Mouse (Mus musculus) small intestine, adult 2 months (tissue): ENCODE measurements around the gene Mamstr.

Experiments
- CTCF ChIP-seq: fragments of 200-500 bp; IDR thresholded peaks from 2 replicates; pipeline ENCODE4 v1.5.1; 2012; ENCODE audit warnings: low read depth, mild to moderate bottlenecking, control low read depth, inconsistent platforms, low read length, moderate library complexity, mixed read lengths; ENCODE audit not compliant: insufficient replicate concordance, insufficient read length; ENCODE audit errors: extremely low read depth
- POLR2A ChIP-seq: fragments of 200-500 bp; IDR thresholded peaks from 2 replicates; pipeline ENCODE4 v1.6.1; 2012; ENCODE audit warnings: low read depth, mild to moderate bottlenecking, control low read depth, inconsistent platforms, low read length, moderate library complexity

DNA sequence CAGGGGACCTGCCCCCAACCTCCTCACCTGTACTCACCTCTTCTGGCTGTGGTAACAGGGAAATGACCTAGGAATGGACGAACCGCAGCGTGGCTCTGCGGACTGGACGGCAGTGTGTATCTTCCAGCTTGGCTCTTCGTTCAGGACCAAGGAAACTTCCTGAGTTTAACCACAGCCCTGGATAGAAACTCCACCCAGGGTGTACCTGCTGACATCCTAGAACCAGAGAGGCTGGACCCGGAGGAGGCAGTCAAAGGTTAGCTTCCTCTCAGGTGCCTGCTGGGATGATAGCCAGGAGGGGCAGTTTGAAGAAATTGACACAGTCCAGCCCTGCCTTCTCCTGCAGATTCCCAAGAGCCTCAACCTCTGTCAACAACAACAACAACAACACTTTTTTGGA, 26.4 kb downstream of the Mamstr start, which contains the start of gene Fut2:
- no peak for TF ChIP-seq POLR2A
- TF ChIP-seq CTCF: no peak
